Mouse (Mus musculus): ENCODE data around the gene Dgcr8. TPM values are rescaled to one million over a fixed set of nuclear protein-coding genes. Genes with fewer than 3 reads are reported as not detected.

Dgcr8 gene
- total RNA-seq, 2 experiments from 2014 or later, result 13.8 to 15.4 TPM

DNA sequence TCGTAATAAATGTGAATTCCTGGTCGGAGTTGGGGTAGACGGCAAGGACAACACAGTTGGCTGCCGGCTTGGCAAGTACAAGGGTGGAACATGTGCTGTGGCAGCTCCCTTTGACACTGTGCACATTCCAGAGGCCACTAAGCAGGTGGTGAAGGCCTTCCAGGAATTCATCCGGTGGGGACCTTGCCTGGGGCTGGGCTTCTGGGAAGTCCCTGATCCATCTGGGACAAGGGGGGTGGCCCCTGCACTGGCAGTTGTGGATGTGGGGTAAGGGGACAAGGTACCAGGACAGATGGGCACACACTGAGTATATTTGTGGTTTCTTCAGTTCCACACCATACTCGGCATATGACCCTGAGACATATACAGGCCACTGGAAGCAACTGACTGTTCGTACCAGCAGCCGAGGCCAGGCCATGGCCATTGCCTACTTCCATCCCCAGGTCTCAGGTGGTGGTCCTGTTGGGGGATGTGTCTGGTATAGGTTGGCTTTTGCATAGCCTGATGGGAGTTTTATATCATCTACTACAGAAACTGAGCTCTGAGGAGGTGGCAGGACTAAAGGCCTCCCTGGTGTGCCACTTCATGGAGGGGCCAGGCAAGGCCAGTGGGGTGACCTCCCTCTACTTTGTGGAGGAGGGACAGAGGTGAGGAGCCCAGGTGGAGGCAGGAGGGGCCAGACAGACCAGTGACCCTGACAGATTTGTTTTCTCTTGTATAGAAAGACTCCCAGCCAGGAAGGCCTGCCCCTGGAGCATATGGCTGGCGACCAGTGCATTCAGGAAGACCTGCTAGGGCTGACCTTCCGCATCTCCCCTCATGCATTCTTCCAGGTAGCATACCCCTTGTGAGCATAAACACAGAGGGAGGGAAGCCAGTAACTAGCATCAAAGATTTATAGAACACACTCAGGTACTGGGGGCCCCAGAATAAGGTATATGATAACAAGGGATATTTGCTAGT lies 37.9 kb downstream of the Dgcr8 start:
- intact Hi-C loops (cut with DNase I), result loop anchor here (5.0 kb wide), 1 partner anchor 36 kb away; the partner anchor contains the start of gene Dgcr8
- no peak for DNase-seq (ENCODE audit: low spot score)

DNA sequence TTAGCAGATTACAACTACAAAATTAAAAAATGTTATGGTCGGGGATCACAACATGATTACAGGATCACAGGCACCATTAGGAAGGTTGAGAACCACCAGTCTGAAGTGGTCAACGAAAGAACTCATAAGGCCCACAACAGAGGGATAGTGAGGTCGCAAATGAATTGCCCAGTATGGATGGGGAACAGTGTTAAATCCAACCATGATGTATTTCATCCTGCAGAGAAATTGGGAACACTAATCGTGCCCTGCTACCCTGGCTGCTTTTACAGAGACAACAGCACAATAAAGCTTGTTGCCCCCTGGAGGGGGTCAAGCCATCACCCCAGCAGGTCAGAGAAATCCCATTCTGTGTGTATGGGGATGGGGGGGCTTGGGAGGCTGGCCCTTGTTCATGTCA lies 38.8 kb downstream of the Dgcr8 start:
- intact Hi-C loops (cut with DNase I), result loop anchor here (5.0 kb wide), 1 partner anchor 37 kb away; the partner anchor contains the start of gene Dgcr8
- no peak for DNase-seq (ENCODE audit: low spot score)

DNA sequence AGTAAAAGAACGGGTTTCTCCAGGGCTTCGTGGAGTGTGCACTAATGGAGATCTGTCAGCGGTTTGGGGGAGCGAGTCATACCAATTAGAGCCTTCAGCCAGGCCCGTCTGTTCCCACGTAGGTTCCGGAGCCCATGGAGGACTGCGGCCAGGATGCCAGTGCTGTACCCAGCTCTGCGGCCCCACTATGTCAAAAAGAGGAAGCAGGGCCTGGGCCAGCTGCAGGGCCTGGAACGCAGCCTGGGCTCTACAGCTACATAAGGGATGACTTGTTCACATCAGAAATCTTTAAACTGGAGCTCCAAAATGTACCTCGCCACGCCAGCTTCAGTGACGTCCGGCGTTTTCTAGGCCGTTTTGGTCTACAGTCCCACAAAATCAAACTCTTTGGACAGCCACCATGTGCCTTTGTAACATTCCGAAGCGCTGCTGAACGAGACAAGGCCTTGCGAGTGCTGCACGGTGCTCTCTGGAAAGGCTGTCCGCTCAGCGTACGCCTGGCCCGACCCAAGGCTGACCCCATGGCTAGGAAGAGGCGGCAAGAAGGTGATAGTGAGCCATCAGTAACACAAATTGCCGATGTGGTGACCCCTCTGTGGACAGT lies 39.6 kb downstream of the Dgcr8 start:
- DNase-seq (ENCODE audit: low spot score), result no peak
- intact Hi-C loops (cut with DNase I), result no loop called here

DNA sequence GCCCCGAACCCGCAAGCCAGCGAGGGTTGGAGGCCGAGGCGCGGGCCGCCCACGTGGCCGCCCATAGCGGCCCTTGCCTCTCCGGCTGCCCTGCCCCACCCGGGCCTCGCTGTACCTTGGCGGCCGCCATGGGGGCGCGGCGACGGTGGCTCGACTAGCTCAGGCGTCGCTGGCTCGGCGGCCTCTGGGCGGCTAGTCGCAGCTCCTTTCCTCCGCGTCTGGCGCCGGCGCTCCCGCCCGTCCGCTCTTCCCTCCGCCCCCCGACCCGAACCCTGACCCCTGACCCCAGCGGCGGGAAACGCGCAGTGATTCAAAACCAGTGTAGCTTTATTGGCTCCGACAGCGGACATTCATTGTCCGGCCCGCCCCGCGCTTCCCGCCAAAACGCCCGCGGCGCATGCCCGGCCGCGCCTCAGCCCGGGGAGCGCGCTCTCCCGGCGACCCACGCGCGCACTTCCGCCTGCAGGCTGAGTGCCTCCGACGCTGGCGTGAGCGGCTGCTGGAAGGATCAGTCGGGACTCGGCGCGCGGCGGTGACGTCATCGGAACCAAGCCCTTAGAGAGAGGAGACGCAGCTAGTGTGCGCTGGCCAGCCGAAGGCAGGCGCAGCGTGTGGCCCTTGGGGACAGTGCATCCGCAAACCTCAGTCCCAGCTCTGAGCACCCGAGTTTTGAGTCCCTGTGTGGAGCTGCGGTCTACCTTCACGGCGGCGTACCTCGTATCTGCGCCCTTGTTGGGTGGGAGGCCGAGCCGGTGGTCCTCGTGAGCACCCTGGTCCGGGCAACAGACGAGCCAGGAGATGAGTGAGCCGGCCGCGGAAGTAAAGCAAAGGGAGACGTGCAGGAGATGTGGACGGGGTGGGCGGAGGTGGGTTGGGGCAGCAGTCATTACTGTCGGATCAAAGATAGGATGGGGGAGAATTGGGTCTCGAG lies 40.3 kb downstream of the Dgcr8 start, which contains the start of the genes Trmt2a and Ranbp1:
Gene Trmt2a (plus strand): TSS at position 247 of the 931 bp plus-strand sequence.
Gene Ranbp1 (minus strand): TSS at position 300 of the 931 bp plus-strand sequence.
- intact Hi-C loops (cut with DNase I), result no loop called here
- DNase-seq (ENCODE audit: low spot score), result peak; percentile 97

DNA sequence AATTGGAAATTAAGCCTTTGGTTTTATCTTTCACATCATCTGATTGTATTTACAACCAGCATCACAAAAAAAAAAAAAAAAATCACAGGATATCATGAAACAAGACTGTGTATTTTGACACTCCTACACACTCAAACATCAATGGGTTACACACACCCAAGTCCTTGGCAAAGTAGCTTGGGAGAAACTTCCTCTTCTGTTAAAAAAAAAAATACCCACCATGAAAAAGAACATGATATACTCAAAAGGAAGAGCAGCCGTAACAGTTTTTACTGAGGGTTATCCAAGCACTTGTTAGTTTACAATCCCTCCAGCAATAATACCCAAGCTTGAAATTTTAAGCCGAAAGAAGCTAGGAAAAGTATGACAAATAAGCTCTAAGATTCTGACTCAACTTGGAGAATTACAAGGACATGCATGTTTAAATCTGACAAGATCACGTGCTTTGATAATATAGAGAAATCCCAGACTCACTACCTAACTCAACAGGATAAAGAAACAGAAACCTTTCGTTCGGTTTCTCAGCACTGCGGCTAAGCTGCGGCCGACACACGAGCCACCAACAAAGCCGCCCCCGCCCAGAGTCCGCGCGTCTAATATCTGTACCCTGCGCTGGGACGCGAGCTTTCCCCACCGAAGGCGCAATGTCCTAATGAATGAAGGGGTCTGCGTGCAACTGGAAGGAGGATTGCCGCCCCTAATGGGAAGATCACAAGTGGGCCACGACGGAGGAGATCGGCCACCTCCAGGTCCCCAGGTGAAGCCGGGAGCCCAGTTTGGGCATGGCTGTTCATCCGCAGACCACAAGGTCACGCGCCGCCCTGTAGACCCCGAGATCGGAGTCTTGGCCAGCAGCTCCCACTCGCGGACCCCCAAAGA lies 41.3 kb downstream of the Dgcr8 start:
- intact Hi-C loops (cut with DNase I), result no loop called here

DNA sequence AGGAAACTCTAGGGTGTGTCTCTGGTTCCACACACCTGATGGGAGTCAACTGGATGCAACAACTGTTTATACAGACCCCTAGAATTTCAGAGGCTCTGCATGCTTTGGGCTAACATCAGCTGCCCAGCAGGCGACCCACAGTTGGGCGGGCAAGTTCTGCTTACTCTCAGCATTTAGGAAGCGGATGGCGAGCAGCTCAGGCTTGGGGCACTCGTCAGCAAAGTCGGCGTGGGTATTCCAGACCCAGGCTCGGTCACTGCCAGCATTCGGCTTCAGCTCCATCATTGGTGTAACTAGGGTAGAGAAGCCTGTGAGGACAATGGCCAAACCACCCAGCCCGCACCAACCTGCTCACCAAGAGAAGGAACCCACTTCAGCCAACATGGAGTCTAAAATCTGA lies 47.5 kb downstream of the Dgcr8 start:
- intact Hi-C loops (cut with DNase I), result no loop called here
- DNase-seq (ENCODE audit: low spot score), result no peak

More for the DNA sequence above, 41.3 kb downstream of the Dgcr8 start:
- DNase-seq (ENCODE audit: low spot score), result no peak

DNA sequence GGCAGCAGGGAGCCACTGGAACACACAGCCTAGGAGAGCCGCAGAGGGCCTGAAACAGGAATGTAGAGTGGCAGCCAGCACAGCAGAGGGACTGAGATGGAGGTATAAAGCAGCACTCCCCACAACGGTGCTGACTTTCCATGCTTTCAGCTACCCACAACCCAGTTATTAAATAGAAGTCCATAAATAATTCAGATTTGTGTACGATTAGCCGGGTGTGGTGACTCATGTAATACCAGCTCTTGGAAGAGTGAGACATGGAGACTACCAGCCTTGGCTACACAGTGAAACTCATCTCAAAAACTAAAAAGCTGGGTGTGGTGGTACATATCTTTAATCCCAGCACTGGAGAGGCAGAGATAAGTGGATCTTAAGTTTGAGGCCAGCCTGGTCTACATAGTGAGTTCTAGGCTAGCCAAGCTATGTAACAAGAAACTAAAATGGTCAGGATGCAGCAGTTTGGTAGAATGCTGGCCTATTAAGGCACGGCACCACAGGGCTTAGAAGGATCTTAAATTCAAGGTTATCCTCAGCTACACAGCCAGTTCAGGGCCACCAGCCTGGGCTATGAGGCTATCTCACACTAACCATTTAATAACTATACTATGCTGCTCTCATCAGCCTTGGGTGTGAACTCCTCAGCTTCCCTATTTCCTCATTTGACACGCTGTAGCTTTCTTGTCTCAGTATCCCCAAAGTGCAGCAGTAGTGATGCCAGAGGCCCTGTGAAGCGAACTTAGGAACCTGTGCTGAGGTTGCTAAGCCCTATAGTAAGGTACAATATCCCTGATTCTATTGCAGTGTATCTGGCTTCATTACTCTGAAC lies 52.2 kb downstream of the Dgcr8 start:
- no peak for DNase-seq (ENCODE audit: low spot score)
- intact Hi-C loops (cut with DNase I), result loop anchor here (10.0 kb wide), 1 partner anchor 312 kb away; the partner anchor contains the start of gene Slc25a1

DNA sequence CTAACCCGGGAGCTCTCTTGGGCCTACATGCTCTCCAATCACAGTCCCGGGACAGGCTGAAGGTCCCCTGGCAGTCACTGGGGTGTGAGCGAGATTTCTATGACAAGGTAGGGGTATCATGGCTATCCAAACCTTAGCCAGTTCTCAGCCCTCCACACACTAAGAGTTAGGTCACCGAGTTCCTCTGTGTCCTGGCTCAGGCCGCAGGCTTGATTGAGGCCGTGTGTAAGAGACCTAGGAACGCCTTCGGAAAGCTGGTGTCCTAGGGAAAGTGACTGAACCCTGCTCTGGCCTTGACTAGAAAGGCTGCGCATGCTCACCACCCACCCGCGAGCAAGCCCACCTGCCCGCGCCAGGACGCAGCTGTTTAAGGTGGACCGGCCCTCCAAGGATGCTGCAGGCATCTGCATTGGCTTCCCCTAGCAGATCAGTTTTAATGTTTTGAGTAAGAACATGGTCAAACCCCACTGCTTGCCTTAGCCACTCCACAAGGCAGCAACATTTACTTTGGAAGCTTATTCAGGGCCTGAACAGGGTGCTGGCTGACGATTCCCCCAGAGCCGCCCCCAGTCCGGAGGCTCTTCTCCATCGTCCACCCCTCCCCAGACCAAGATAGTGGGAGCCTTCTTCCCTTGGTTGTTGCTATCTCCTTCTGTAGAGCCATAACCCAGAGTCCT lies 53.5 kb downstream of the Dgcr8 start:
- peak; percentile 59 for DNase-seq (ENCODE audit: low spot score)
- intact Hi-C loops (cut with DNase I), result loop anchor here (10.0 kb wide), 1 partner anchor 311 kb away; the partner anchor contains the start of gene Slc25a1

DNA sequence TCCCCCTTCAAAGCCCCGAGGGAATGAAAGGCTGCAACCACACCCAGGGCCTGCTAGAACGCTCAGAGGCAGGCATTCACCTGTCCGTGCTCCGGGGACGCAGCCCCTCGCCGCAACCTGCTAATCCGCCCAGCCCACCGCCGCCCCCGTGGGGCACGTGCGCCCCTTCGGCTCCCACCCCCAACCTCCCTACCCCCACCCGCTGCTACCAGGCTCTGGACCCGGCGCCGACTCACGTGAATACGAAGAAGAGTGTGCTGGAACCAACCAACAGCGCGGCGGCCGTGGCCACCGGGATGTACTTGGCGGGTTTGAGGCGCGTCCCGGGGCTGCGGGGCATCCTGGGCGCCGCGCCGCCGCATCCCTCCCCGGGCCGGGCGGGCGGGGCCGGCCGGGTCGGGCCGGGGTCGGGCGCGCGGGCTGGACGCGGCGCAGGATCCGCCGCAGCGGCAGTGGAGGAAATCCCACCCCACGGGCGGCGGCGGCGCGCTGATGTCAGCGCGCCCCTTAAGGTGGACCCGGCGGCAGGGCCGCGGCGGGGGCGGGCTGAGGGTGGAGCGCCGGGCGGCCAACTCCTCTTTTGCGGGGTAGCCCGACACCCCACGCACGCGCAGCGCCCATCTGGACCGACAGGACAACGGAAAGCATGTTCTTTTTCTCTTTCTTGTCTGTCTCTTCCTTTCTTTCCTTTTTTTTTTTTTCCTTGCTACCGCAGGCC lies 54.2 kb downstream of the Dgcr8 start, which contains the start of gene Zdhhc8:
Gene Zdhhc8 (minus strand): TSS at position 466 of the 718 bp plus-strand sequence.
- peak; percentile 73 for DNase-seq (ENCODE audit: low spot score)
- intact Hi-C loops (cut with DNase I), result loop anchor here (10.0 kb wide), 1 partner anchor 310 kb away; the partner anchor contains the start of gene Slc25a1

DNA sequence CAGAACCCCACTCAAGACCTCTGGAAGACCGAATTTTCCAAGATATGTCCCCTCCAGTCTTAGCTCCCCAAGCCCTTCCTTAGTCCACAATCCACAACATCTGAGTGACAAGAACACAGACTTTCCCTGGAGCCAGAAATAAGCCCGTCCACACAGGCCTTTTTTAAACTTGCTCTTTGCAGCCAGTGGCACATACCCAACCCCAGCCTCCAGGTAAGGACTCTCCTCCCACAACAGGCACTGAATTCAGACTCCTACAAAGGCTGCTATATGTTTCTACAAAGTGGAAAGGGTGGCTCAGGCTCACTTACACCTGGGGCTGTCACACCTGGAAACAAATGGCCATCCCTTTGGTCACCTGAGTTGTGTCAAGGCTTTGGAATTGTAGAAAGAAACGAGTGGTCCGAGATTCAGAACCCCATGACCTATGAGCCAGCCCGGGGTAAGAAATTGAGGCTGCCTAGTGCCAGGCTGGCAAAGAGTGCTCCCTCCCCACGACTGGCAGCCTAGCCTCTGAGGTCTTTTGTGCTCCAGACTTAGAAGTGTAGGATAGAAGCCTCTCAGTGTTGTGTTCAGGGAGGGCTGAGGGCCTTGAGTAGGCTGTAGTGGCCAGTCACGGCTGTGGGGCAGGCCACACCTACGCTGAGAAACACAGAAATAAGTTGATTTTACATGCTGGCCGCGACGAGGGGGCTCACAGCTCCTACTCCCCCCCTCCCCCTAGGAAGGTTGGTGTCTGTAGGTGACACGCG lies 55.0 kb downstream of the Dgcr8 start:
- no peak for DNase-seq (ENCODE audit: low spot score)
- intact Hi-C loops (cut with DNase I), result loop anchor here (10.0 kb wide), 1 partner anchor 309 kb away; the partner anchor contains the start of gene Slc25a1

DNA sequence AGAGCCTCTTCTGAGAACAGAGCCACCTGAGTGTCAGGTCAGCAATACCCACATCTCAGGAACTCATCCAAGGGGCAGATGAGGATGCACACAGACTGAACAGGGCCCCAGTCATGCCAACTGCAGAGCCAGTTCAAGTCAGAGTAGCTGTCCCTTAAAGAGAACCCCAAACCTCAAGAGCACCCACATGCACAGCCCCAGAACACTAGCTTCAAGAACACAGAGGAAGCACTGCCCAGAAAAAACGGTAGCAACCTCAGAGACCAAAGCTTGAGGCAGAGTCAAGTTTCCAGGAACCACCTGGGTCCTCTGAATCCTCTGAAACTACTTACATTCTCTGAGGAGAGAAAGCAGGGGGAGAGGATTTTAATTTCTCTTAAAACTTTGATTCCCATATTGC lies 55.6 kb downstream of the Dgcr8 start:
- no peak for DNase-seq (ENCODE audit: low spot score)
- intact Hi-C loops (cut with DNase I), result loop anchor here (10.0 kb wide), 1 partner anchor 309 kb away; the partner anchor contains the start of gene Slc25a1

DNA sequence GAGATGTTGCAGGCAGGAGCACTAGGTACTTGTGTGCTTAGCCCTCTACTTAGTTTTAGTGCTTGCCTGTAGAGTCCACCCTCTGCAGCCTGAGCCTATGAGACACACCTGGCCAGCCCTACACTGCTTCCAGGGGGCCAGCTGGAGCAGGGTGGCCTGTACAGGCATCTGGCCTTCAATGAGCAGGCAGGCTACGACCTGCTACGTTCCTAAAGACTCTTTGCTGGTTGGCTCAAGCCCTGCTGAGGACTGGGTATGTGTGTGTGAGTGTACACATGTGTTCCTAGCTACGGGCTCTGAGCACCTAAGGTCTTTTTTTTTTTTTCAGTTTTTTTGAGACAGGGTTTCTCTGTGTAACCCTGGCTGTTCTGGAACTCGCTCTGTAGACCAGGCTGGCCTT lies 57.6 kb downstream of the Dgcr8 start:
- DNase-seq (ENCODE audit: low spot score), result no peak
- intact Hi-C loops (cut with DNase I), result loop anchor here (10.0 kb wide), 1 partner anchor 307 kb away; the partner anchor contains the start of gene Slc25a1

DNA sequence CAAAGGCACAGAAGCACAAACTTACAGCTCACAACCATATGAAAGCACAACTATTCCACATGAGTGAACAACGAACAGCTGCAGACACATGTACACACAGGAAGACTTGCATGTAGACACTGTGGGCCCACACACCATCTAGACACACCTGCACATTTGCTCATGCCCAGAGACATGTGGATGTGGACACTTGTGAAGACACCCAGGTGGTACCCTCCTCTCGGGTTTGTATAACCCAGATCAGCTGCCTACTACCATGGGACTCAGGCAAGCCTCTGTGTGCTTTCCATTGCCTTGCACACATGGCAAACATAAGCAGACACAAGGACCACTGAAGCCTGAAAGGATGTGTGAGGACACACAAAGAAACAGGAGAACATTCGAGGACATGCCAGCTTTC lies 58.0 kb downstream of the Dgcr8 start:
- DNase-seq (ENCODE audit: low spot score), result no peak
- intact Hi-C loops (cut with DNase I), result loop anchor here (10.0 kb wide), 1 partner anchor 306 kb away; the partner anchor contains the start of gene Slc25a1

DNA sequence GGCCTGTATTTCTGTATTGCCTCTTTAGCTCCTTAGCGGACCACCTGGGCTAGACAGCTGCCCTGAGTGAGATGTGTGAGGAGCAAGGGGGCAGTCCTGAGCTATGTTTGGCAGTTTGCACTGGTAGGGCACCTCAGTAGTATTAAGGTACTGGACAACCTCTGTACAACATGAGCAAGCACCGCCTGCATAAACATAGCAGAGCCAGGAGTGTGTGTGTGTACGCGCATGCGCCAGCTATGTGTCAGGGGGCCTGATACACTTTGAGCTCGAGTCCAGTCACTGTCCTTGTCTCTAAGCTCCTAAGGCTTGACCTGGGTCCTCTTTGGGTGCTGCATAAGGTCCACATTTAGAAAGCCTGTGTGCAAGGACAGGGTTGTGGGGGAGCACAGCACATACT lies 58.4 kb downstream of the Dgcr8 start:
- no peak for DNase-seq (ENCODE audit: low spot score)
- intact Hi-C loops (cut with DNase I), result loop anchor here (10.0 kb wide), 1 partner anchor 306 kb away; the partner anchor contains the start of gene Slc25a1

DNA sequence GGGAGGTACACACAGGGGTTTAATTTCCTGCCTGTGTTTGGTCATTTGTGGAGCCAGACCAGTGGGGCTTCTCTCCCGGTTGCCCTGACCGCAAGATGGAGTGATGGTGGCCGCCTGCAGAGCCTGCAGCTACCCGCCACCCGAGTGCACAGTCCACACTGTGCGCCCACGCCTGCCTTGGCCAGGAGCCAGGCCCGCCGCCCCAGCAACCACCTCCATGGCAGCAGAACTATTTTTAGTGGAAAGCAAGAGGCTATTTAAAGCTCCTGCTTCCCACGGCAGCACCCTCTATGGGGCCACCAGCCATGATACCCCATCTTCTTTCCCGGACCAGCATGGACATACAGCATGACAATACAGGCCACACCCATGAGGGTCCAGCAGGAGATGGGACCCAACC lies 59.4 kb downstream of the Dgcr8 start:
- intact Hi-C loops (cut with DNase I), result loop anchor here (10.0 kb wide), 1 partner anchor 305 kb away; the partner anchor contains the start of gene Slc25a1
- DNase-seq (ENCODE audit: low spot score), result no peak
